Mouse (Mus musculus): ENCODE data around the gene Ptch1.

The Ptch1 gene

GRCm38 (mm10) chr13:63496646-63497582 lies 76.5 kb downstream of the Ptch1 start, which contains the start of gene Fancc:
Gene Fancc (minus strand): TSS chr13:63497278.
- DNase-seq (ENCODE audit: low spot score), result peak; percentile 70

- DNase-seq (ENCODE audit: low spot score), result no peak
These were observed 85.7 kb downstream of the Ptch1 start for GRCm38 (mm10) chr13:63487707-63488042.

- peak; percentile 70 for DNase-seq (ENCODE audit: low spot score)
These were observed 86.3 kb downstream of the Ptch1 start for GRCm38 (mm10) chr13:63486791-63487706.

GRCm38 (mm10) chr13:63475356-63475755 lies 98.0 kb downstream of the Ptch1 start:
- no peak for DNase-seq (ENCODE audit: low spot score)

All from embryo, embryonic 10 days (tissue).